Mouse (Mus musculus): ENCODE measurements around the gene Pdia3.
"Not testable (repeated sequence)": the region's sequence is repeated elsewhere in the genome, so short reads cannot be mapped to it uniquely, and the experiment has no call there.

Gene Pdia3

GRCm38 (mm10) chr2:121444178-121444577 lies 30.6 kb downstream of the Pdia3 start, which contains the start of gene Ell3:
TSS of gene Ell3 (minus strand) at chr2:121444278.
- DNase-seq = no peak

- DNase-seq = no peak
Observed at GRCm38 (mm10) chr2:121445117-121445516, 31.5 kb downstream of the Pdia3 start.

GRCm38 (mm10) chr2:121446506-121446905 lies 32.9 kb downstream of the Pdia3 start:
- no peak for DNase-seq

- DNase-seq = no peak
Observed at GRCm38 (mm10) chr2:121447006-121447405, 33.4 kb downstream of the Pdia3 start.

- DNase-seq = peak; percentile 32 to 38
Observed at GRCm38 (mm10) chr2:121448136-121448535, 34.6 kb downstream of the Pdia3 start.

- DNase-seq = peak; percentile 98 to 99
Observed at GRCm38 (mm10) chr2:121448739-121449535, 35.4 kb downstream of the Pdia3 start, which contains the start of gene Serf2. TSS of gene Serf2 (plus strand) at chr2:121449195.

- DNase-seq = no peak
Observed at GRCm38 (mm10) chr2:121449545-121450011, 36.0 kb downstream of the Pdia3 start.

GRCm38 (mm10) chr2:121450093-121450492 lies 36.5 kb downstream of the Pdia3 start:
- DNase-seq = no peak

- no peak for DNase-seq
Observed at GRCm38 (mm10) chr2:121452361-121452760, 38.8 kb downstream of the Pdia3 start.

GRCm38 (mm10) chr2:121452990-121453389 lies 39.4 kb downstream of the Pdia3 start, which contains the start of gene Hypk:
TSS of gene Hypk (plus strand) at chr2:121453290.
- no peak for DNase-seq

- no peak for DNase-seq
Observed at GRCm38 (mm10) chr2:121453917-121454316, 40.3 kb downstream of the Pdia3 start.

GRCm38 (mm10) chr2:121455534-121455933 lies 42.0 kb downstream of the Pdia3 start:
- DNase-seq = no peak

- peak; percentile 78 to 82 for DNase-seq
Observed at GRCm38 (mm10) chr2:121456692-121457642, 43.4 kb downstream of the Pdia3 start, which contains the start of gene Serinc4. TSS of gene Serinc4 (minus strand) at chr2:121456781.

- DNase-seq = no peak
Observed at GRCm38 (mm10) chr2:121460071-121460470, 46.5 kb downstream of the Pdia3 start.

- DNase-seq = not testable (repeated sequence)
Observed at GRCm38 (mm10) chr2:121468982-121469381, 55.4 kb downstream of the Pdia3 start.

GRCm38 (mm10) chr2:121472783-121473182 lies 59.2 kb downstream of the Pdia3 start:
- DNase-seq = not testable (repeated sequence)

- DNase-seq = peak; percentile 83 to 87
Observed at GRCm38 (mm10) chr2:121473301-121474179, 60.0 kb downstream of the Pdia3 start, which contains the start of gene Mfap1b. TSS of gene Mfap1b (minus strand) at chr2:121474067.

GRCm38 (mm10) chr2:121474180-121474535 lies 60.6 kb downstream of the Pdia3 start:
- DNase-seq = peak in 1 of 2 experiments; percentile 28

GRCm38 (mm10) chr2:121475306-121475705 lies 61.7 kb downstream of the Pdia3 start:
- not testable (repeated sequence) for DNase-seq

- DNase-seq = no peak
Observed at GRCm38 (mm10) chr2:121477491-121478266, 64.1 kb downstream of the Pdia3 start.

GRCm38 (mm10) chr2:121480498-121480897 lies 66.9 kb downstream of the Pdia3 start:
- DNase-seq = no peak

All from cerebellum, adult 18-20 months (tissue).